Mouse (Mus musculus): ENCODE data around the gene Ubtd1. TPM values are rescaled to one million over a fixed set of nuclear protein-coding genes. Genes with fewer than 3 reads are reported as not detected.

Gene Ubtd1
- polyA plus RNA-seq, 1 experiment from 2014 or later = 6.7 TPM

DNA sequence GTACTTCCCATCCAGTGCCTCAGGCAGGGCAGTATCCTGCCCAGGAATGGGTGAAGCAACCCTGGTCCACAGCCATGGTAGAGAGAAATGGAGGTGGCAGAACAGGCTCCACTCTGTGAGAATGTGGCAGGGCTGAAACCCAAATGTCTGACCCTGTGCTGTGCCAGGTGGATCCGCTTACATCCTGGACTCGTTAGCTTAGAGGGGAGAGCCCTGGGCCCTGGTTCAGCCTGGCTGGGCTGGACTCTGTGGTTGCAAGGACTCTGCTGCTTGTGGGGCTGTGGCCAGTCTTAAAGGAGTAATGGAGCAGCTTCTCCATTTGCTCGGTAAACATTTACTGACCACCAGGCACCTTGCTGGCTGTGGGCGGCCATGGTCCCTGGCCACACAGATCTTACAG is 5.6 kb downstream of the Ubtd1 start:
- no peak for ATAC-seq (replicated peaks; ENCODE audit: low FRiP score)
- H3K4me3 ChIP-seq (ENCODE audit: low read depth, low read length) = no peak overlapping the region

DNA sequence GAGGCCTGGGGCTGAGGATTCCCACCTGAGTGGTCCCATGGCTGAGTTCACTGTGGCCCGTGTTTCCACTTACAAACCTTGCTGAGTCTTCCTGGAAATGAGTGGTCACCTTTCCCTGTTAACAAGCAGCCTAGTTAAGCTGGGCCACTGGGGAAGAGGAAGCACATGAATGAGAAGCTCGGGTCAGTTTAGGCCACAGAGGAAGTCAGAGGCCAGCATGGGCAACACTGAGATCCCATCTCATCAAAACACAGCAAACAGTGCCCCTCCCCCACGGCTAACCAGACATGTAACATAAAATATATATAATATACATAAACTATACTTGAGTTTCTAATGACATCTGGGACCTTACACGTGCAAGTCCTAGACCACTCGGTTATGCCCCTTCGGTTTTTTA is 8.2 kb downstream of the Ubtd1 start:
- no peak overlapping the region for H3K9ac ChIP-seq (ENCODE audit: low read depth, low read length)
- no peaks in the 10 kb centered on the region for H3K36me3 ChIP-seq (ENCODE audit: control insufficient read depth, insufficient read depth, low read length)
- no peak for DNase-seq (ENCODE audit: low spot score)
- no peaks in the 10 kb centered on the region for H3K27me3 ChIP-seq (replicated peaks; ENCODE audit: control insufficient read depth, insufficient read depth, low read length)
- no peak for ATAC-seq (replicated peaks; ENCODE audit: low FRiP score)
- H3K4me2 ChIP-seq = no peak overlapping the region
- 58% methylated on average over 6 of the region's 6 CpGs for WGBS
- H3K9me3 ChIP-seq (ENCODE audit: control insufficient read depth, low read length) = no peaks in the 10 kb centered on the region
- no peak overlapping the region for H3K27ac ChIP-seq (ENCODE audit: low read depth, low read length)
- H3K4me1 ChIP-seq (replicated peaks; ENCODE audit: control insufficient read depth, insufficient read depth, low read length) = peaks cover 6% of the 10 kb centered on the region; the same call in 1 of the 2 replicates
- no peak overlapping the region for H3K4me3 ChIP-seq (ENCODE audit: low read depth, low read length)

More for the DNA sequence above, 5.6 kb downstream of the Ubtd1 start:
- no peak for DNase-seq (ENCODE audit: low spot score)
- H3K36me3 ChIP-seq (ENCODE audit: control insufficient read depth, insufficient read depth, low read length) = no peaks in the 10 kb centered on the region
- peaks cover 7% of the 10 kb centered on the region; the same call in 1 of the 2 replicates for H3K4me1 ChIP-seq (replicated peaks; ENCODE audit: control insufficient read depth, insufficient read depth, low read length)
- H3K9ac ChIP-seq (ENCODE audit: low read depth, low read length) = no peak overlapping the region
- WGBS = 74% methylated on average over 4 of the region's 4 CpGs
- no peak overlapping the region for H3K27ac ChIP-seq (ENCODE audit: low read depth, low read length)
- H3K4me2 ChIP-seq = no peak overlapping the region
- peaks cover 2% of the 10 kb centered on the region; the same call in 1 of the 2 replicates for H3K27me3 ChIP-seq (replicated peaks; ENCODE audit: control insufficient read depth, insufficient read depth, low read length)
- no peaks in the 10 kb centered on the region for H3K9me3 ChIP-seq (ENCODE audit: control insufficient read depth, low read length)

DNA sequence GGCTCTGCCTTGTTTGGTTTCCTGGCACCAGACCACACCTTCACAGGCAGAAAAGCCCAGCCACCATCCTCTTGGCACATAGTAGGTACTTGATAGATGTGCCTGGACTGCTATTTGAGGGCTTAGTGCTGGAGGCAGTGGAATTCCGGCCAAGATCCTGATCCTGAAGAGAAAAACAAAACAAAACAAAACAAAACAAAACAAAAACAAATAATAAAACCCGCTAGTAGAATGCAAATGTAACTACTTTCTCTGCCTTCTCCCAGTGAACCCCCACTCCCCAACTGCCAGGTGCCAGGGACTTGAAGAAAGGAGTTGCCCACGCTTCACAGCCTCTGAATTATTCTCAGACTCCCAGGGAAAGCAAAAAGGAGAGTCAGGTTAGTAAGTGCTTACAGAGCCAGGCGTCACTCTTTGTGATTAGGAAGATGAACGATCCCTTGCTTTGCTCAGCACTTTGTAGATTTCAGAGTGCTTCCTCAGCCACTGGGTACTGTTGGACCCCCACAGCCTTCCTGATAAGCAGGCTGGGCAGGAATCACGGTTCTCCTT is 10.4 kb downstream of the Ubtd1 start:
- no peak overlapping the region for H3K9ac ChIP-seq (ENCODE audit: low read depth, low read length)
- ATAC-seq (replicated peaks; ENCODE audit: low FRiP score) (no peak), DNase-seq (ENCODE audit: low spot score) (no peak)
- H3K36me3 ChIP-seq (ENCODE audit: control insufficient read depth, insufficient read depth, low read length) = no peaks in the 10 kb centered on the region
- H3K4me2 ChIP-seq = no peak overlapping the region
- H3K27ac ChIP-seq (ENCODE audit: low read depth, low read length) = no peak overlapping the region
- no peaks in the 10 kb centered on the region for H3K27me3 ChIP-seq (replicated peaks; ENCODE audit: control insufficient read depth, insufficient read depth, low read length)
- H3K4me3 ChIP-seq (ENCODE audit: low read depth, low read length) = no peak overlapping the region
- H3K9me3 ChIP-seq (ENCODE audit: control insufficient read depth, low read length) = no peaks in the 10 kb centered on the region
- H3K4me1 ChIP-seq (replicated peaks; ENCODE audit: control insufficient read depth, insufficient read depth, low read length) = peaks cover 6% of the 10 kb centered on the region; the same call in 1 of the 2 replicates
- WGBS = 41% methylated on average over 6 of the region's 6 CpGs

DNA sequence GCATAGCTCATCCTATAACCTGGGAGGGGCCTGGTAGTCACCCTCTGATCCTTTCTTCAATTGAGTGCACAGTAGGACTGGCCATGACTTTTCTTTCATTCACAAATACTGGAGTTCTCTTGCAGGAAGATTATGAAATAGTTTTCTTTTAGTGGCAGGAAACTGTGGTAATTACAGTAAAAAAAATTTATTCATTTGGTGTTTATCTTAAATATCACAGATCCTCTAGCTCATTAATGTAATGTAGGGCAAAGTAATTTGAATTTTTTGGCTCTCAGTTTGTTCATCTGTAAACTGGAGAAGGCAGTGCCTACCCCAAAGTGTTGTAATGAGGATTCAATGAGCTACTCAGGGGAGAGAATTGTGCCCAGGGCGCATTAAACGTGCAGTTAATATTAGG is 11.4 kb downstream of the Ubtd1 start:
- no peak for ATAC-seq (replicated peaks; ENCODE audit: low FRiP score)

DNA sequence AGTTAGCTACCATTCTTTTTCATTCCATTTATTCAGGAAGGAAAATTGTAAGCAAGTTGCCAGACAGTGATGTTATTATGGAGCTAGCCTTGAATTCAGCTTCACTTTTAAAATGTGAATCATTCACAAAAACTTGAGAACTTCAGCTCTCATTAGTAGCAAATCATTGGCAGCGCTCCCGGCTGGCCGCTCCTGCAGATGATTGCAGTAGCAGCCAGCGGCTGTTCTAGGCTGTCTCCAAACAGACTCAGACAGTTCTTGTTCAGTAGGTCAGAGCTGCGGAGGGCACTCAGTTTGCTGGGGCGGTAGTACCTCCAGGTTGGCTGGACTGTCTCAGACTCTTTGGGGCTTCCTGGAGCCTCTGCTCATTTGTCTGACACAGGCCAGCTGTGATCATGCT is 11.9 kb downstream of the Ubtd1 start:
- Histone ChIP-seq H3K4me2 (no peak overlapping the region), H3K27ac (ENCODE audit: low read depth, low read length) (no peak overlapping the region), H3K36me3 (ENCODE audit: control insufficient read depth, insufficient read depth, low read length) (no peaks in the 10 kb centered on the region), H3K9ac (ENCODE audit: low read depth, low read length) (no peak overlapping the region), H3K9me3 (ENCODE audit: control insufficient read depth, low read length) (no peaks in the 10 kb centered on the region), H3K27me3 (replicated peaks; ENCODE audit: control insufficient read depth, insufficient read depth, low read length) (no peaks in the 10 kb centered on the region), H3K4me1 (replicated peaks; ENCODE audit: control insufficient read depth, insufficient read depth, low read length) (peaks cover 6% of the 10 kb centered on the region; the same call in 1 of the 2 replicates), H3K4me3 (ENCODE audit: low read depth, low read length) (no peak overlapping the region)
- 79% methylated on average over 6 of the region's 6 CpGs for WGBS
- ATAC-seq (replicated peaks; ENCODE audit: low FRiP score) (no peak), DNase-seq (ENCODE audit: low spot score) (no peak)

More for the DNA sequence above, 11.4 kb downstream of the Ubtd1 start:
- Histone ChIP-seq H3K9ac (ENCODE audit: low read depth, low read length) (no peak overlapping the region), H3K4me1 (replicated peaks; ENCODE audit: control insufficient read depth, insufficient read depth, low read length) (peaks cover 6% of the 10 kb centered on the region; the same call in 1 of the 2 replicates), H3K4me2 (no peak overlapping the region), H3K9me3 (ENCODE audit: control insufficient read depth, low read length) (no peaks in the 10 kb centered on the region), H3K36me3 (ENCODE audit: control insufficient read depth, insufficient read depth, low read length) (no peaks in the 10 kb centered on the region), H3K27me3 (replicated peaks; ENCODE audit: control insufficient read depth, insufficient read depth, low read length) (no peaks in the 10 kb centered on the region), H3K4me3 (ENCODE audit: low read depth, low read length) (no peak overlapping the region), H3K27ac (ENCODE audit: low read depth, low read length) (no peak overlapping the region)
- no peak for DNase-seq (ENCODE audit: low spot score)
- WGBS = 85% methylated on average over 2 of the region's 2 CpGs

DNA sequence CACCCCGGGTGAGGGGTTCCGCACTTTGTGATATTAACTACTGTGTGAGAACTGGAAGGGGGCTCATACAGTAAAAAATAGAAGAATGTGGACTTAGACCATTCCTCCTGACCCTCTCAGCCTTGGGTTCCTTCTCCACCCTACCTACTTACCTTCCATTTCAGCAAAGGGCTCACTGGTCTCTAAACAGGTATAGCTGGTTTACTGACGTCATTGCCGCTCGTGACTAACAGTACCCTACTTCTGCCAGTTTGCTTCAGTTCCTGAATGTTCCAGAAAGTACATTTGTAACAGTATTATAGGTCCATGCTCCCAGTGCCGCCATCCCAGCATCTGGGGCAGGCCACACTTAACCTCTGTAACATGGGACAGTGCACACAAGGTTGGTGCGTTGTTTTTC is 12.5 kb downstream of the Ubtd1 start:
- whole genome bisulfite sequencing = 89% methylated on average over 7 of the region's 7 CpGs
- no peaks in the 10 kb centered on the region for H3K9me3 ChIP-seq (ENCODE audit: control insufficient read depth, low read length)
- H3K9ac ChIP-seq (ENCODE audit: low read depth, low read length) = no peak overlapping the region
- H3K27ac ChIP-seq (ENCODE audit: low read depth, low read length) = no peak overlapping the region
- no peaks in the 10 kb centered on the region for H3K36me3 ChIP-seq (ENCODE audit: control insufficient read depth, insufficient read depth, low read length)
- no peak for DNase-seq (ENCODE audit: low spot score)
- no peaks in the 10 kb centered on the region for H3K27me3 ChIP-seq (replicated peaks; ENCODE audit: control insufficient read depth, insufficient read depth, low read length)
- H3K4me2 ChIP-seq = no peak overlapping the region
- H3K4me1 ChIP-seq (replicated peaks; ENCODE audit: control insufficient read depth, insufficient read depth, low read length) = peaks cover 6% of the 10 kb centered on the region; the same call in 1 of the 2 replicates
- no peak overlapping the region for H3K4me3 ChIP-seq (ENCODE audit: low read depth, low read length)
- no peak for ATAC-seq (replicated peaks; ENCODE audit: low FRiP score)

DNA sequence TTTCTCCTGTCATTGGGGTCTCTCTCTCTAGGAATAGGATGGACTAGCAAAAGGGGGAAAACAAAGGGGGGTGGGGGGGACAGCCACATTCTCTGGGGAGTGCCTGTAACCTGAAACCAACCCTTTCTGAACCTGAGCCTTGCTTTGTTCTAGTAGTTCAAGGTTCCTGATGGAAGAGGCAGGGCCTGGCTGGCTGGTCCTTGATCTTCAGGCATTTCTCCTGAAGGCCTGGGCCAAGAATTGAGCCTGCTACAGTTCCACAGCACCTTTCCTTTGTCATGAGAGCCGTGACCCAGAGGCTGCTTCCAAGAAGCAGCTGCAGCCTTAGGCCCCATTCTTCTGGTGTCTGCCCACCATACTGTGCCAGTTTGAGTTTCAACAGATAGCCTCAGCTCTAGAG is 13.9 kb downstream of the Ubtd1 start:
- H3K36me3 ChIP-seq (ENCODE audit: control insufficient read depth, insufficient read depth, low read length) = no peaks in the 10 kb centered on the region
- H3K4me2 ChIP-seq = no peak overlapping the region
- H3K4me3 ChIP-seq (ENCODE audit: low read depth, low read length) = no peak overlapping the region
- peaks cover 6% of the 10 kb centered on the region for H3K4me1 ChIP-seq (replicated peaks; ENCODE audit: control insufficient read depth, insufficient read depth, low read length)
- H3K9me3 ChIP-seq (ENCODE audit: control insufficient read depth, low read length) = no peaks in the 10 kb centered on the region
- WGBS = 72% methylated on average over 1 of the region's 1 CpGs
- no peak overlapping the region for H3K27ac ChIP-seq (ENCODE audit: low read depth, low read length)
- no peak overlapping the region for H3K9ac ChIP-seq (ENCODE audit: low read depth, low read length)
- no peaks in the 10 kb centered on the region for H3K27me3 ChIP-seq (replicated peaks; ENCODE audit: control insufficient read depth, insufficient read depth, low read length)
- ATAC-seq (replicated peaks; ENCODE audit: low FRiP score) = no peak
- no peak for DNase-seq (ENCODE audit: low spot score)

DNA sequence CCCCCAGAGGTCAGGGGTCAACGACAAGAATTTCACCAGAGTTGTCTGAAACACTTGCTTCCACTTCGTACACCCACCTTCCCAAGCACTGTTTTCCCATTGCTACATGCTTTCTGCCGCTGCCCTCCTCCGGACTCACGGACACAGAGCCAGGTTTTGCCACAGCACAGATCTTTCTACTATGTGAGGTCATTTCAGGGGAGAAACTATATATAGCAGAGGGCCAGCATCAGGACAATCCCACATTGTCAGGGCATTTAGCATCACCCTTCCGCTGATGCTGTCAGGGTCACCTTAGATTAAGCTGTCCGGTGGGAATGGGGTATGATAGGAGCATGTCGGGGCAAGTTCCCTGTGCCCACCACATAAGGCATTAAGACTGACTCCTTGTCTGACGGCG is 15.5 kb downstream of the Ubtd1 start:
- Histone ChIP-seq H3K4me1 (replicated peaks; ENCODE audit: control insufficient read depth, insufficient read depth, low read length) (peaks cover 13% of the 10 kb centered on the region), H3K9ac (ENCODE audit: low read depth, low read length) (no peak overlapping the region)

DNA sequence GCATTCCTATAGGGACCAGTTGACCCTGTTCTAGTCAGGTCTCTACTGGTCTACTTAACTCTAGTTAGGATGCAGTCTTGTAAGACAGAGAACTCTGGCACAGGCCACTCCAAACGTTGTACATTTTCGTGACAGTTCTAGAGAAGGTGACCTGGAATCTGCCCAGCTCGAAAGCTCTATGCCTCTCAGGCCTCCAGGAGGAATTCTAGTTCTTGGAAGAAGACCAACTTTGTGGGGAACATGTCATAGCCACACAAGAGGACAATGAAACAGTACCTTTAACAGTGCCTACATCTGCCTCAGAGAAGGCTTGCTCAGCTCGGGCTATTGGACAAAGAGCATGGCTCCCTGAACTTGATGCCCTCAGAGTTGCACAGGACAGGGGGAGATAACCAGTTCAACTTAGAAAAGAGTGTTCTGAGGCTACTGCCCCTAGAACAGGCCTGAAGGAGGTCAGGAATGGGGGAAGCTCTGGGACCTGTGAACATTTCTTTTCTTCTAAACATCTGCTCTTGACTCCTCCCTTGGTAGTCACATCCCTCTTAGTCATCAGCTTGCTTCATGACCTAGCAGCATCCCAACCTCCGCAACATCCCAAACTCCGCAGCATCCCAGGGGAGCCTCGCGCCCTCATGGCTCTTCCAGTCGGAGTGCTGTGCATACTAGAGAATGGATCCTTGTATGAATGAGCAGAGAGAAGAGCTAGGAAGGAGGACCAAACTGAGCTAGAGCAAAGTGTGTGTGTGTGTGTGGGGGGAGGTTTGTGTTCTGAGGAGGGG is 17.4 kb downstream of the Ubtd1 start:
- no peak overlapping the region for H3K4me3 ChIP-seq (ENCODE audit: low read depth, low read length)
- ATAC-seq (replicated peaks; ENCODE audit: low FRiP score) = no peak
- WGBS = 85% methylated on average over 9 of the region's 9 CpGs
- H3K27ac ChIP-seq (ENCODE audit: low read depth, low read length) = no peak overlapping the region; the same call in 1 of the 2 replicates
- H3K4me1 ChIP-seq (replicated peaks; ENCODE audit: control insufficient read depth, insufficient read depth, low read length) = peaks cover 11% of the 10 kb centered on the region
- DNase-seq (ENCODE audit: low spot score) = no peak
- H3K27me3 ChIP-seq (replicated peaks; ENCODE audit: control insufficient read depth, insufficient read depth, low read length) = no peaks in the 10 kb centered on the region
- H3K4me2 ChIP-seq = no peak overlapping the region; the same call in 1 of the 2 replicates
- no peaks in the 10 kb centered on the region for H3K36me3 ChIP-seq (ENCODE audit: control insufficient read depth, insufficient read depth, low read length)
- H3K9ac ChIP-seq (ENCODE audit: low read depth, low read length) = no peak overlapping the region
- H3K9me3 ChIP-seq (ENCODE audit: control insufficient read depth, low read length) = no peaks in the 10 kb centered on the region

More for the DNA sequence above, 15.5 kb downstream of the Ubtd1 start:
- Histone ChIP-seq H3K9me3 (ENCODE audit: control insufficient read depth, low read length) (no peaks in the 10 kb centered on the region), H3K4me3 (ENCODE audit: low read depth, low read length) (no peak overlapping the region), H3K36me3 (ENCODE audit: control insufficient read depth, insufficient read depth, low read length) (no peaks in the 10 kb centered on the region), H3K27ac (ENCODE audit: low read depth, low read length) (no peak overlapping the region), H3K27me3 (replicated peaks; ENCODE audit: control insufficient read depth, insufficient read depth, low read length) (no peaks in the 10 kb centered on the region), H3K4me2 (no peak overlapping the region)
- ATAC-seq (replicated peaks; ENCODE audit: low FRiP score) (no peak), DNase-seq (ENCODE audit: low spot score) (no peak)
- WGBS = 83% methylated on average over 10 of the region's 10 CpGs

Data from liver, embryonic 11.5 days (tissue).